Mouse (Mus musculus): ENCODE measurements around the gene Purb. TPM values are rescaled to one million over a fixed set of nuclear protein-coding genes. Genes with fewer than 3 reads are reported as not detected.

Gene Purb
- polyA plus RNA-seq, 1 experiment from 2014 or later: 24.6 TPM

Small RNA genes lying within 50 kb of the gene (microRNA-seq; reads per million reads assigned to microRNA genes)
- gene Gm22123: not detected

Other genes with a start within 250 kb of the Purb start
- 26.5 and 43.4 TPM in 2 replicates for gene Npc1l1, start 245.8 kb downstream of the Purb start, polyA plus RNA-seq (2015; fragmentation: Nextera tagmentation; extraction: Ambion mirVana)
- gene Ddx56, start 208.1 kb downstream of the Purb start, polyA plus RNA-seq (2015; fragmentation: Nextera tagmentation; extraction: Ambion mirVana): 100 and 110 TPM in 2 replicates
- 165 and 177 TPM in 2 replicates for gene Tmed4, start 201.0 kb downstream of the Purb start, polyA plus RNA-seq (2015; fragmentation: Nextera tagmentation; extraction: Ambion mirVana)
- gene Ogdh, start 184.3 kb downstream of the Purb start, polyA plus RNA-seq (2015; fragmentation: Nextera tagmentation; extraction: Ambion mirVana): 171 and 189 TPM in 2 replicates
- 9.2 and 9.3 TPM in 2 replicates for gene Zmiz2, start 86.8 kb downstream of the Purb start, polyA plus RNA-seq (2015; fragmentation: Nextera tagmentation; extraction: Ambion mirVana)
- 5,222 and 5,444 TPM in 2 replicates for gene Ppia, start 60.5 kb downstream of the Purb start, polyA plus RNA-seq (2015; fragmentation: Nextera tagmentation; extraction: Ambion mirVana)
- 393 and 415 TPM in 2 replicates for gene H2afv, start 31.5 kb downstream of the Purb start, polyA plus RNA-seq (2015; fragmentation: Nextera tagmentation; extraction: Ambion mirVana)
- 2.3 and 3.1 TPM in 2 replicates for gene Myo1g, start 45.0 kb upstream of the Purb start, polyA plus RNA-seq (2015; fragmentation: Nextera tagmentation; extraction: Ambion mirVana)
- 67.7 and 69.9 TPM in 2 replicates for gene Ccm2, start 71.0 kb upstream of the Purb start, polyA plus RNA-seq (2015; fragmentation: Nextera tagmentation; extraction: Ambion mirVana)
- gene Nacad, start 130.1 kb upstream of the Purb start, polyA plus RNA-seq (2015; fragmentation: Nextera tagmentation; extraction: Ambion mirVana): 5.5 and 7.1 TPM in 2 replicates
- gene Tbrg4, start 150.2 kb upstream of the Purb start, polyA plus RNA-seq (2015; fragmentation: Nextera tagmentation; extraction: Ambion mirVana): 64.0 and 64.2 TPM in 2 replicates
- gene Wap, start 162.7 kb upstream of the Purb start, polyA plus RNA-seq (2015; fragmentation: Nextera tagmentation; extraction: Ambion mirVana): not detected in 2 replicates
- 4.6 and 5.2 TPM in 2 replicates for gene Ramp3, start 182.6 kb upstream of the Purb start, polyA plus RNA-seq (2015; fragmentation: Nextera tagmentation; extraction: Ambion mirVana)